11 mouse cellular contexts compared by ENCODE assay signal in genomic region chr16:32129449-32130189, GRCm38 (mm10). TPM values are rescaled to one million over a fixed set of nuclear protein-coding genes. Genes with fewer than 3 reads are reported as not detected.
A peak's percentile ranks its signal among the peaks of the same experiment; 100 is the strongest.
DNase-seq lines count a peak whose midpoint lies in the region; ATAC-seq and TF ChIP-seq lines count a peak whose summit lies in the region.
"Had no signal": no experiment of that assay in that cellular context is flagged by ENCODE, and none has a peak within 500 bp of the region (broad histone marks: within the 10 kb centered on the region; RNA-seq: fewer than 3 reads in every experiment).

No protein-coding gene starts in this region.

- no peak for ATAC-seq in intestine, embryonic 14.5 days (replicated peaks; ENCODE audit: low FRiP score, low TSS enrichment, low read depth)
- ATAC-seq: forebrain, embryonic 16.5 days had no signal

- H3K36me3 ChIP-seq in heart, embryonic 10.5 days = no peaks in the 10 kb centered on the region
- H3K36me3 ChIP-seq in spleen, adult 2 months (ENCODE audit: control insufficient read depth, insufficient read depth, low read length) = no peaks in the 10 kb centered on the region
- no peaks in the 10 kb centered on the region for H3K36me3 ChIP-seq in intestine, embryonic 14.5 days (ENCODE audit: control insufficient read depth, insufficient read depth, low read length)
- no peaks in the 10 kb centered on the region for H3K36me3 ChIP-seq in small intestine, adult 2 months (ENCODE audit: control insufficient read depth, insufficient read depth, low read length)

- no peak for TF ChIP-seq POLR2A in spleen, adult 2 months (IDR thresholded peaks at IDR 0.05; ENCODE audit: low read depth, low read length)
- no peak for TF ChIP-seq POLR2A in small intestine, adult 2 months (IDR thresholded peaks at IDR 0.05; ENCODE audit: low read depth, low read length)

- WGBS in heart, embryonic 10.5 days = 63% methylated on average over 20 of the region's 20 CpGs
- WGBS in spleen, adult 2 months = 12% methylated on average over 20 of the region's 20 CpGs
- 70% methylated on average over 20 of the region's 20 CpGs for WGBS in intestine, embryonic 14.5 days
- 61% methylated on average over 20 of the region's 20 CpGs for WGBS in small intestine, adult 2 months

- H3K4me3 ChIP-seq in heart, embryonic 10.5 days = peak overlapping the region; percentile 44
- peak overlapping the region; percentile 60 for H3K4me3 ChIP-seq in spleen, adult 2 months (ENCODE audit: extremely low read depth, insufficient read depth, insufficient read length)
- H3K4me3 ChIP-seq in intestine, embryonic 14.5 days (ENCODE audit: low read depth, low read length) = 0 out of 2 replicates have a peak overlapping the region, but pooled peaks have one; percentile 8
- peak overlapping the region; percentile 55 for H3K4me3 ChIP-seq in small intestine, adult 2 months (ENCODE audit: low read depth, low read length)

- no peaks in the 10 kb centered on the region for H3K27me3 ChIP-seq in heart, embryonic 10.5 days (ENCODE audit: insufficient read depth, poor library complexity, severe bottlenecking)
- H3K27me3 ChIP-seq in spleen, adult 2 months (ENCODE audit: control insufficient read depth, insufficient read depth, low read length) = no peaks in the 10 kb centered on the region
- H3K27me3 ChIP-seq in intestine, embryonic 14.5 days (replicated peaks; ENCODE audit: control insufficient read depth, insufficient read depth, low read length) = no peaks in the 10 kb centered on the region
- no peaks in the 10 kb centered on the region for H3K27me3 ChIP-seq in small intestine, adult 2 months (ENCODE audit: control insufficient read depth, insufficient read depth, low read length)

- no peak overlapping the region for H3K9ac ChIP-seq in intestine, embryonic 14.5 days (ENCODE audit: low read length)

- no peak for DNase-seq in heart, embryonic 10.5 days (ENCODE audit: low spot score)
- DNase-seq in heart, postnatal 4 days = no peak
- no peak for DNase-seq in spleen, adult 2 months (ENCODE audit: low read depth in 1 of 2, low spot score in 2 of 2)
- no peak for DNase-seq in spleen, postnatal 14 days (ENCODE audit: low spot score in 2 of 2)
- no peak for DNase-seq in intestine, embryonic 14.5 days (ENCODE audit: low spot score)
- no peak for DNase-seq in urinary bladder, postnatal 14 days (ENCODE audit: low spot score)
- DNase-seq in adrenal gland, postnatal 14 days = no peak
- DNase-seq: cerebellum, adult 11 months had no signal

- H3K4me1 ChIP-seq in heart, embryonic 10.5 days = peaks cover 10% of the 10 kb centered on the region; the same call in 1 of the 2 replicates
- H3K4me1 ChIP-seq in spleen, adult 2 months (ENCODE audit: control insufficient read depth, insufficient read depth, insufficient read length) = peaks cover 19% of the 10 kb centered on the region
- no peaks in the 10 kb centered on the region for H3K4me1 ChIP-seq in intestine, embryonic 14.5 days (replicated peaks; ENCODE audit: control insufficient read depth, insufficient read depth, low read length)
- peaks cover 2% of the 10 kb centered on the region; the same call in 1 of the 2 replicates for H3K4me1 ChIP-seq in small intestine, adult 2 months (ENCODE audit: control insufficient read depth, insufficient read depth, insufficient read length, low read length)

- no peaks in the 10 kb centered on the region for H3K9me3 ChIP-seq in heart, embryonic 10.5 days
- H3K9me3 ChIP-seq in intestine, embryonic 14.5 days (ENCODE audit: control insufficient read depth, low read length) = no peaks in the 10 kb centered on the region

- peak overlapping the region; percentile 31 for H3K4me2 ChIP-seq in intestine, embryonic 14.5 days (ENCODE audit: low read length)

- TF ChIP-seq CTCF in spleen, adult 2 months (IDR thresholded peaks at IDR 0.05; ENCODE audit: extremely low read depth, insufficient read depth, insufficient read length, insufficient replicate concordance) = no peak
- TF ChIP-seq CTCF in small intestine, adult 2 months (IDR thresholded peaks at IDR 0.05; ENCODE audit: extremely low read depth, insufficient read length, insufficient replicate concordance, low read depth, low read length) = no peak

- H3K27ac ChIP-seq in heart, embryonic 10.5 days = peak overlapping the region; percentile 79; the same call in 1 of the 2 replicates
- H3K27ac ChIP-seq in spleen, adult 2 months (ENCODE audit: insufficient read depth, low read length) = peak overlapping the region; percentile 92
- no peak overlapping the region; the same call in 1 of the 2 replicates for H3K27ac ChIP-seq in intestine, embryonic 14.5 days (ENCODE audit: low read depth)
- H3K27ac ChIP-seq in small intestine, adult 2 months (ENCODE audit: insufficient read depth, low read depth, low read length) = peak overlapping the region; percentile 17

RNA-seq across cellular contexts. Expression of gene Cep19, which starts 30.0 kb away (rescaled TPM):
- 25.5 and 25.9 TPM in 2 replicates for polyA plus RNA-seq in heart, embryonic 10.5 days (2016; fragmentation: Nextera tagmentation; extraction: Ambion mirVana)
- 1 to 10 TPM; 9.8 to 9.9 TPM for total RNA-seq in heart, postnatal 4 days (2021)
- 4.2 and 4.7 TPM in 2 replicates for polyA plus RNA-seq in spleen, adult 2 months (2012; rRNA removed)
- polyA plus RNA-seq in intestine, embryonic 14.5 days (2014; fragmentation: Nextera tagmentation; extraction: Ambion mirVana) = 24.1 and 31.9 TPM in 2 replicates
- polyA plus RNA-seq in small intestine, adult 2 months (2012; rRNA removed) = 5.6 and 10.2 TPM in 2 replicates
- total RNA-seq in adrenal gland, postnatal 14 days (2021) = 9.9 and 11.3 TPM in 2 replicates

RNA-seq across cellular contexts. Expression of gene Pigx, which starts 30.1 kb away (rescaled TPM):
- 87.2 and 102 TPM in 2 replicates for polyA plus RNA-seq in heart, embryonic 10.5 days (2016; fragmentation: Nextera tagmentation; extraction: Ambion mirVana)
- 10 to 100 TPM; 26.2 to 29.6 TPM for total RNA-seq in heart, postnatal 4 days (2021)
- polyA plus RNA-seq in spleen, adult 2 months (2012; rRNA removed) = 18.1 and 22.7 TPM in 2 replicates
- polyA plus RNA-seq in intestine, embryonic 14.5 days (2014; fragmentation: Nextera tagmentation; extraction: Ambion mirVana) = 119 and 122 TPM in 2 replicates
- polyA plus RNA-seq in small intestine, adult 2 months (2012; rRNA removed) = 14.6 and 32.5 TPM in 2 replicates
- total RNA-seq in adrenal gland, postnatal 14 days (2021) = 36.8 and 37.7 TPM in 2 replicates

RNA-seq across cellular contexts. Expression of gene Nrros, which starts 35.8 kb away (rescaled TPM):
- 5.6 and 10.5 TPM in 2 replicates for polyA plus RNA-seq in heart, embryonic 10.5 days (2016; fragmentation: Nextera tagmentation; extraction: Ambion mirVana)
- total RNA-seq in heart, postnatal 4 days (2021) = 1 to 10 TPM; 6.0 to 6.7 TPM
- 105 and 133 TPM in 2 replicates for polyA plus RNA-seq in spleen, adult 2 months (2012; rRNA removed)
- 15.7 and 17.3 TPM in 2 replicates for polyA plus RNA-seq in intestine, embryonic 14.5 days (2014; fragmentation: Nextera tagmentation; extraction: Ambion mirVana)
- 5.3 and 6.7 TPM in 2 replicates for polyA plus RNA-seq in small intestine, adult 2 months (2012; rRNA removed)
- 8.0 and 17.4 TPM in 2 replicates for total RNA-seq in adrenal gland, postnatal 14 days (2021)

RNA-seq across cellular contexts. Expression of gene Bex6, which starts 50.0 kb away (rescaled TPM):
- polyA plus RNA-seq in heart, embryonic 10.5 days (2016; fragmentation: Nextera tagmentation; extraction: Ambion mirVana) = 0.63 TPM in 1 of 2 replicates, not detected in the other
- total RNA-seq in heart, postnatal 4 days (2021) = not detected
- 0.85 and 1.5 TPM in 2 replicates for polyA plus RNA-seq in spleen, adult 2 months (2012; rRNA removed)
- polyA plus RNA-seq in intestine, embryonic 14.5 days (2014; fragmentation: Nextera tagmentation; extraction: Ambion mirVana) = not detected in 2 replicates
- polyA plus RNA-seq in small intestine, adult 2 months (2012; rRNA removed) = not detected in 2 replicates
- not detected in 2 replicates for total RNA-seq in adrenal gland, postnatal 14 days (2021)
- total RNA-seq: layer of hippocampus, adult 8-10 months had no signal
- polyA plus RNA-seq: forebrain, embryonic 16.5 days had no signal

RNA-seq across cellular contexts. Expression of gene Pak2, which starts 50.5 kb away (rescaled TPM):
- polyA plus RNA-seq in heart, embryonic 10.5 days (2016; fragmentation: Nextera tagmentation; extraction: Ambion mirVana) = 32.5 and 32.8 TPM in 2 replicates
- 10 to 100 TPM; 45.7 to 46.8 TPM for total RNA-seq in heart, postnatal 4 days (2021)
- 16.8 and 18.8 TPM in 2 replicates for polyA plus RNA-seq in spleen, adult 2 months (2012; rRNA removed)
- 41.4 and 42.4 TPM in 2 replicates for polyA plus RNA-seq in intestine, embryonic 14.5 days (2014; fragmentation: Nextera tagmentation; extraction: Ambion mirVana)
- polyA plus RNA-seq in small intestine, adult 2 months (2012; rRNA removed) = 7.4 and 16.1 TPM in 2 replicates
- 58.2 and 64.3 TPM in 2 replicates for total RNA-seq in adrenal gland, postnatal 14 days (2021)

Comparison
In these comparisons a context has a peak if more than half of its experiments do, and no peak if none do; other contexts are left out.
1. H3K4me3 ChIP-seq: peak in every context shown above with its lines; median percentile 60 in spleen, adult 2 months; 55 in small intestine, adult 2 months; 44 in heart, embryonic 10.5 days; 8 in intestine, embryonic 14.5 days.